Mouse (Mus musculus) left cerebral cortex, adult 8-10 months (tissue): Measurements from ENCODE around the gene Plxna1. TPM values are rescaled to one million over a fixed set of nuclear protein-coding genes. Genes with fewer than 3 reads are reported as not detected.

ENCODE experiments used
- DNase-seq, 2 experiments: peaks; one replicate each; pipeline ENCODE4 v3.0.0; 2022; ENCODE audit warnings: low spot score in 2 of 2
- total RNA-seq, 4 experiments: library from RNA; stranded (reverse); gene quantifications; 2 replicates each; pipeline ENCODE4 v1.2.4; 2022

The Plxna1 gene
- total RNA-seq, 4 experiments from 2014 or later: 49.7 to 53.1 (median 51.4) TPM

DNA sequence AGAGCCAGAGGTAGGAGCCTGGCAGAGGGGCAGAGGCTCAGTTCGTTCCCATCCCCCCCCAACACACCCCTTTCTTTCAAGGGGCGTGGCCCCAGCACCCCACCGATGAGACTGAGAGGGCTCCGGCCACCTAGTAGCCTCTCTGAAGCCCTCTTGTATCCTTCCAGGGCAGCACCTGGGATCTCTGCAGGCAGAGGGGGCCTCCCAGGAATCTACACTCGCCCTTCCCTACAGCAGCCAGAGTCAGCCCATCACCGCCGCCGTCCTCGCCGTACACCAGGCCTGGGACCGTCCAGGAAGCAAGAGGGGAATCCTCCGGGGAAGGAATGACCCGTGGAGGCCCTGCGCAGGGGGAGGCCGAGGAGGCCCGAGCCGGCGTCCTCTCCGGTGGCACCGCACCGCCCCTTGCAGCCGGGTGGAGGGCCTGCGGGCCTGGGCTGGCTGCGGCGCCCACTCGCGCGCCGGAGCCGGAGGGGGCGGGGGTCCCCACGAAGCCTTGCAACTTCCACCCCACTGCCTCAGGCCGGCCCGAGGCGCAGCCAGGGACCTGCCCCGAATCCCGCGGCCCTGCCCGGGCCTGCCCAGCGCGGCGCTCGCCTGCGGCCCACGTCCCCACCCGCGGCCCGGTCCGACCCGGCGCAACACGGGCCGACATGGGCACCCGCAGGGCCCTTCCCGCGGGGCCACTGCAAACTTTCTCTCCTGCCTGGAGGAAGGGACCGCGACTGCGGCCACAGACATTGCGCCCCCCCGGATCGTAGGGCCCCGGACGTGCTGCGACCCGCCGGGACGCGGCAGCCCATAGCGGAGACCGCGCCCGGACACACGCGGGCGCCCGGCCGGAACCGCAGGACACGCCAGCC lies 771 bp downstream of the Plxna1 start:
- no peak for DNase-seq

DNA sequence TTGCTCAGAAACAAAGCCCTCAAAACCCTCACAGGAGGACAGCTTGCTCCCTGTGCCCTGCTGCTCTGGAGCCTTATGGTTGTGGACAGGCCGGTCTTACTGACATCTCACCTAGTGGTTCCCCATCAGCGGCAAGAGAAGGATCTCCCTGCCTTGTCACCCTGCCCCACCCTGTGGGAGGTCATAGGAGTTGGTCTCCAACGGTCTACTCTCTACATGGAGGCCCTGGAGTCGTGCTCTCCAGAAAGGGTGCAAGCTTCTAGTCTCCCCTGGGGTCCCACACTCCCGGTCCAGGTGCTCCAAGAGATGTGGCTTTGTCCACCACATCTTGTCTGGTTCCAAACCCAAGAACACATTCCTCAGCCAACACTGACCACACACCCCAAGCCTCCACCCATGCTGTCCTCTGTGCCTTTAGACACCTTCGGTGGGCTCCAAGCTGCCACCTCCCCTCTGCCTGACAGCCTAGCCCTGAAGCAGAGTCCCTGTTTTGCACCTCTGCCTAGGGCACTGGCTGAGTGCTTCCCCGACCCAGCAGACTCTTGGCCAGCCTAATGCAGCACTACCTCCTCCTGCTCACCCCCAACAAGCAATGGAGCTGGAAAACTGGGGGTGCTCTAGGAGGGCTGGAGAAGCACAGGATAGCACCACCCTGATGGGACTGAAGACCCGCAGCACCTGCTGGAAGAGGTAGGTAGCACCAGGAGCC lies 1.6 kb downstream of the Plxna1 start:
- no peak for DNase-seq

DNA sequence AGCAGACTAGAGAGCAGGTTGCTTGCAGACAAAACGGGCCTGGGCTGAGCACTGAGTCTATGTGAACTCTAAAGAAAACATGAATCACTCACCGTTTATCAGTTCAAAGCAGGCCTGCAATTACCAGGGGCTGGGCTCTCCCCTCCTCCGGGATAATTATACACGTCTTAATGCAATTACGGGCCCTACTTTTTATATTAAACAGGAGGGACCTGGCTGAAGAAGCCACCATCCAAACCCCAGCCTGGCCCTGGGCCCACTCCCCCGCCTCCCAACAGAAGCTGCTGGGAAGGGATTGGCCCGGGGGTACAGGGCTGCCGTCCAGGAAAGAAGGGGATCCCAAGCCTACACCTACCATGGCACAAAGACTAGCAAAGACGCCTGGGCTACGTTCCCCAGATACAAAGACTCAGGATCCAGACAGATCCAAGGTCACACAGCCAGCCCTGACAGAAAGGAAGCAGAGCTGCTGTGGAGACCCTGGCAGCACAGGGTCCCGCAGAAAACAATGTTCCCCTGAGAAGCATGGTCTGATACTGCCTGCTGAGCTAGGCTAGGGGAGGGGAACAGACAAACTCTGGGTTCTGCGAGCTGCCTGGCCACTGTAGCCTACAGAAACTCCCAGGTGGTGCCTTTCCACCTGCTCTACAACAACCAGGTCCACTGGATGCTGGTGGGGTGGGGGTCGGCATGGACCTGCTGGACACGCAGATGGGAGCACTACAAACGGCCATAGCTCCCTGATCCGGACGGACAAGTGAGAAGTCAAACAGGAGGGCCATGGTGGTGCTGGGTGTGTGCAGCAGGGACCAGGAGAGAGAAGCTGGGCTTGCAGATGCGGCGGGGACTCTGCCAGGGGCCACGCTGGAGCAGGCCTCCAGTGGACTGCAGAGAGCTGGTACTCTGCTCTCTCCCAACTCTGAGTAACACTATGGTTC lies 2.4 kb downstream of the Plxna1 start:
- DNase-seq: no peak

DNA sequence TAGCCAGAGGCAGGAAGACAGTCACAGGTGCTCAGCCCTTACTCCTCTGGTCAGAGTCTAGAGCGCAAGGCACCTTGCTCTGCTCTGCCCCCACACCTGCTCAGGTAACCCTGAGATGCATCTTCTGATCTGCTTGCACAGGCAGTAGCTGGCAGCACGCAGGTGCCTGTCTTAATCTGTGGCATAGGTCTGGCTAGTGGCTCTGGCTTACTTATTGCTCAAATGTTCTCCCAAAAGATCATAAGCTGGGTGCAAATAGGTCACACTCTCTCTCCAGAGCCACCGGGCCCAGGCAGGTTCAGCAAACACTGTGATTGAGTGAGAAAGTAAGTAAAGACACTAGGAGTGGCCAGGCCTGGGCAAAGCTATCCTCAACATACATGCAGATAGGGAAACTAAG lies 3.2 kb downstream of the Plxna1 start:
- DNase-seq: no peak

DNA sequence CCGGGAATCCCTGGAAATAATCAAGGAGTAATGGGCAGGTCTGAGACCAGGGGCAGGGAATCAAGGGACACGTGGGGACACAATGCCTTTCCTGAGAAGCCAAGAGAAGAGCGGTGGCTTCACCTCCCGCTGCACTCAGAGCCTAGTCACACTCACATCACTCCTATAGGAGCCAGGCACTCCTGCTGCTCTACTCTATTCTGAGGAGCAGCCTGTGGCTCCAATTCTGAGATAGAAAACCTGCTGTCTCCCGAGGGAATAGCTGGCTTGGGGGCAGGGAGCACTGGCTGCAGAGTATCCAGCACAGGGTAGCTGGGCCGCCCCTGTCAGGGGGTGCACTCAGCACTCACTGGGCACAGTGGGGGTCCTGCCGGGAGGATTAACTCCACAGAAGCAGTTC lies 6.8 kb downstream of the Plxna1 start:
- DNase-seq: no peak

DNA sequence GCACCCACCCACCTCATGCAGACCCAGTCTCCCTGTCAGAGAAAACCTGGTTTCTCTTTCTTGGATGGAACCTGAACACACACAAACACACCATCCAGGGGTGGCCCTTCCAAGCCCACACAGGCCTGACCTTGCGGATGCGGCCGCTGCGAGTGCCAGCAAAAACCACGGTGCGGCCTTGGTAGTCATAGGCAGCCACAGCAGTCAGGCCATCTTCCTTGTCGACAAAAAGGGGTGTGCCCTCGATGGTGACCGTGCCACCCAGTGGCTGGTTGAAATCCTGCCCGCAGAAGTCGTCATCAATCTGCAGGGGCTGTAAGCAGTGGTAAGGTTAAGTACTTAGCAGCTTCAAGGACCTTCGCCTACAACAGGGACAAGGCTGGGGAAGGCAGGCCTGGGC lies 7.7 kb downstream of the Plxna1 start:
- no peak for DNase-seq

DNA sequence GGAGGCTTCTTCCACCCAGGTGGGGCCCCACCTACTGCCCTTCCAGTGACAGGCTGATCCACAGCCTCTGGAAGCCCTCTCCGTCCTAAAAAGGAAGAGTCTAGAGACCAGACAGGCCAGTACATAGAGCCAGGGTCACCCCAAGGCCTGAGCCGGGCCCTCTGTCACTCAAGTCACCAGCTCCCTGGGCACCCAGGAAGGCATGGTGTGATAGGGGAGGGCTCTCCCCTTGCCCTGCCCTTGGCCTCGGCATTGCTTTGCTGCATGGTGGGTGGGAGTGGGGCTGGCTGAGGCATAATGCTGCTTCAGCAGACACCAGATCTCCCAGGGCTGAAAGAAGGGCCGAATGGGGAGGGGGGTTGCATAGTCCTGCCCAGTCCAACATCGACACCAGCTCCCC lies 8.3 kb downstream of the Plxna1 start:
- DNase-seq: no peak

DNA sequence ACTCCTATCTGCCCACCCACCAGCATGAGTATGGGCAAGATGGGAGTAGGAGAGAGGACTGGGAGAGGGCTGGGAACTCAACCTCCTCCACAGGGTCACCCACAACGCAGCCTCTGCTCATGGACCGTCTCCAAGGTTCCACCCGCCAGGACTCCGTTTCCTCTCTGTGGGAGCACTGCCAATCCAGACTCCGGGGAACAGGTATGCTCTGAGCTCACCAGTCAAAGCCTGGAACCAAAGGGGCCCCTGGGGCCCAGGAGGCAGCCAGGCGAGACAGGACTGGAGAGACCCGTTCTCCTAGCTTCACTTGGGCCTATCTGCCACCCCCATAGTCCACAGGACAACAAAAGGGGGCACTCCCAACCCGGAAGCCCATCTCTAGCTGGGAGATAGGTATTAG lies 9.3 kb downstream of the Plxna1 start:
- no peak for DNase-seq

DNA sequence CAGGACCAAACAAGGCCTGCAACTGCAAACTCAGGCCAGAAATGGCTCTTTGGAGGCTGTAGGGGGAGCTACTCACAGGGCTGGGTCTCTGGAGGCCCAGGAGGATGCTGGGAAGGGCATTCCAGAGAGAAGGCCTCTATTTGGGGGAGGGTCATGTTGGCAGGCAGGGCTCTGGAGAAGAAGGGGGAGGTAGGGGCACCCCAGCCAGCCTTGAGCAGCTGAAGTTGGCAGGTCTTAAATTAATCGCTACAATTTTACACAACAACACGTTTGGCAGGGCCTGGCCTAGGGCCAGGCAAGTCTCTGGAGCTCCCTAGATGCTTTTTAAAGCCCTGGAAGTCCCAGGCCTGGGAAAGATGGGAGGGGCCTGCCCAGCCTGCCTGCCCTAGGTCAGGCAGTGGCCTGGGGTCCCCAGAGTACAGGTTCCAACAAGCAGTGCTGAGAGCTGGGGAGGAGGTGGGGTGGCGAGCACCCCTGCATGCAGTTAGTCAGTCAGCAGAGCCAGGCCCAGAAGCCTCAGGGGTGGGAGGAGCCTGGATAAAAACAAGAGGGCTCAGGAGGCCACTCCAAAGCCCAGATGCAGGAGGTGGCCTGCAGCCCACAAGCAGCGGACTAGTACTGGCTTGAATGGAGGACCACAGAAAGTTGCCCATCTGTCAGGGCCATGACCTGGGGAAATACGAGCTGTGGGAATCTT lies 10.8 kb downstream of the Plxna1 start:
- DNase-seq: peak in 1 of 2 experiments; percentile 64

DNA sequence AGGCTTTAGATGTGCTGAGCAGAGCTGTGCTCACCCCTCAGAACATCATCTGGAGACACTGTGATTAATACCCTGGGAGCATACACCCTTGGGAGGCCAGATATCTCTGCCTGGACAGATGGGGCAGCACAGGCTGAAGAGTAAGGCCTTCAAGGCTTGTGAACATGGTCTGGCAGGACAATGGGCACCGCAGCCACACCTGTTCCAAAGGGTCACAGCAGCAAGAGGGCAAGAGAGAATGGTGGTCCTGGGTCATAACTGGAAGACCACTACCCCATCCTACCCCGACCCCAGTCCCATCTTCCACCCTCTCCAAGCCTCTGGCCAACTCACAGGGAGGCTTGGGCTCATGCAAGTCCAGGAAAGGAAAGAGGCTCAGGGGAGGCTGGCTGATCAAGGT lies 11.9 kb downstream of the Plxna1 start:
- DNase-seq: no peak

DNA sequence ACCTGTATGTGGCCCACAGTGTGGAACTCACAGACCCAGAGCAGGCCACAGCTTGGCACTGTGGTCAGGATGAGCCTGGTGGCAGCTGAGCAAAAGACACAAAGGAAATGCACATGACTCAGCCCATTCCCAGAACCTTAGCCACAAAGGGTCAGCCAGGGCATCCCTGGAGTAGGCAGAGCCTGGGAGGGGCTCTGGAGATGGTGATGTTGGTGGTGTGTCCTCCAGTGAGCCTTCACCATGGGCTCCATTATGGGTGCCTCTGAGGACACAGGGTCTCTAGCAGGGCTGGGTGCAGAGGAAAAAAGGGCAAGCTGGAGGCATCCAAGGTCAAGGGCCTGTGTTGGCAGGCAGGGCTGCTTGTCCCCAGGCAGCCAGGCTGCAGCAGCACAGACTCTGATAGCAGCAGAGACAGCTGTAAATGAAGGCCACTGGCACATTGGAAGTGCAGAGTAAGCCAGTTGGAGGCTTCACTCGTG lies 12.3 kb downstream of the Plxna1 start:
- no peak for DNase-seq

DNA sequence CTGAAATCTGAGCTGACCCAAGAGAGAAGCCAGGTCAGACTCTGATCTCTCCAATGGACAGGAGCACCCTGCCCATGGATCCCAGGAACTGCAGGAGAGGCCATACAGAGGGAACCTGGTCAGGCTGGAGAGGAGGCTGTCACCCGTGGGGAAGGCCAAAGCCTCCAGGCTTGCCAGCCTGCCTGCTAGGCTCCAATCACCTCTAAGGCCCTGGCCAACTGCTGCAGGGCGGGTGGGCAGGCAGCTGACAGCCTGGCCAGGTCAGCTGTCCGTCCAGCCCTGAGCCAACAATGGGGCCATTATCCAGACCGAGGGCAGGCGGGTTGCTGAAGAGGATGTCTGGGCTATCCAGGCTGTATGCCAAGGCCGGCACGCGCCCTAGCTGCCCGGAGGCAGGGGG lies 14.1 kb downstream of the Plxna1 start:
- DNase-seq: no peak

DNA sequence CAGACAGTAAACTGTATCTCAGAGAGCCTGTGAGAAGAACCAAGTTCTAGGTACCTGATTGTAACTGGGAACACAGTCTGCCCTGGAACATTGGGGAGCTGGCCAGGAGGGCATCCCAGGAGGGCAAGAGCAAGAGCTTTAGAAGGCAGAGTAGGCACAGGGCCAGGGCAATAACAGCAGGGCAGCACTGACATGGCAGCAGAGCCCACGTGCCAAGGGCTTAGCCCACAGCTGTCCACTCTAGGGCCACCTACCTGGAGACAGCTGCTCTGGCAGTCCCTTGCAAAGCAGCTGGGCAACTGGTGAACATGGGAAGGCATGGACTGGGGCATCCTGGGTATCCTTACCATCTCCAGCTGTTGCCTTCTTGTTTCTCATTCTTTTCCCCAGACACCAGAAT lies 14.6 kb downstream of the Plxna1 start:
- DNase-seq: no peak

DNA sequence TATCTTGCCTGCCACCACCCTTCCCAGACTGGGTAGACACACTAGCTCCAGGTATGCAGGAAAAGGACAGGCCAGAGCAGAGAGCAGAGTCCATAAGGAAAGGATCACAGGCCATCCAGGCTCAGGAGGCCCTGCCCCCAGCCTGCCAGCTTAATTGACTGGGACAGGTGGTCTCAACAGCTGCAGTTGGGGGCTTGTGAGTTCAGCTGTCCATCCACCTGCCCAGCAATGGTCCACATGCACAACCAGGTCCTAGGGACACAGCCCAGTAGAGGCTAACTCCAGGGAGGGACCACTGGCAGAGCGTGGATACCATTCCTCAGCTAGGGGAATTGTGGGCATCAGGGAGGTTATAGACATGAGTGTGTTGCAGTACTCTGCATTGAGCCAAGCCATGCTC lies 16.6 kb downstream of the Plxna1 start:
- no peak for DNase-seq

DNA sequence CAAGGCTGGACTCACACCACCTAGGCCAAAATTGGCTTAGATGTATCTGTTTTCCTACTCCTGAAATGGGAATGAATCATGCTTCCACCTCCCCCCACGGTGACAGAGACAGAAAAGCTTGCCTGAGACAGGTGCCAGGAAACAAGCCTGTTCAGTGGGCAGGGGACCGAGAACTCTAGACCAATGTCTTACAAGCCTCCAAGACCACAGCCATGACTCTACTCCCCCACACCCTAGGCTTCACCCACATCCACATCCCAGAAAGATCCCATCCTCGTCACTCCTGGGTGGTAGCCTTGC lies 17.0 kb downstream of the Plxna1 start:
- DNase-seq: no peak

DNA sequence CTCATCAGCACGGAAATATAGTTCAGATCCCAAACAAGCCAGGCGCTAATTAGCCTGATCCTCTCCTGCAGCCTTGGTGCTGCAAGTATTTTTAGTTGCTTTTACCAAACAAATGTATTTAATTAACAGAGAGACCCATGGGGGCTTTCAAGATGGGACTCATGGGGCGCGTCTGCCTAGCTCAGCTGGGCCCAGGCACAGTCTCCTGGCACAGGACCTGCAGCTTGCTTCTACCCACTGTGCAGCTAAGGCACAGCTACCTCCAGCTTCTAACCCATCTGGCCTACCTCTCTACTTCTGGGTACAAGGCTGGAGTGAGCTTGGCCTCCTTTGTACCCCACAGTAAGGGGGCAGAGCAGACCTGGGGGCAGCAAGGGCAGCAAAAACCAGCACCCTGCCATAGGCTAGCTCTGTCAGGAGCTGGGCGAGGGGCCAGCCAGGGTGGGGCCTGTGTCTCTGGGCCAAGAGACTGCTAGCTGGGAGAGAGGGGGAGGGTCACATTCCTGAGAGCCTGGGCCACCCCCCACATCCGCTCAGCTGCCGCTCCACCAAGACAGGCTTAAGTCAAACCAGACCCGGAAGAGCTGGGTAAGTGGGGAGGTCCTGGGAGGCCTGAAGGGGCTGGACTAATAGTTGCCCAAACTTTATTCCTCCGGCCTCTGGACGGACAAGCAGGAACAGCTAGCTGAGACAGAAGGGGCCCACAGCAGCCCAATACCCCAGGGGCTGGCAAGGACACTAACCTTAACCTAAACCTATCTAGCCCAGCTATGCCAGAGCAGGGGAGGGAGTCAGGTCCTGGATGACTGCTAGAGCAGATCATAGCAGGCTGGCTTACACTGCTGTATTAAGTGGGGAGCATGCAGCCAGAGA lies 17.6 kb downstream of the Plxna1 start:
- no peak for DNase-seq

DNA sequence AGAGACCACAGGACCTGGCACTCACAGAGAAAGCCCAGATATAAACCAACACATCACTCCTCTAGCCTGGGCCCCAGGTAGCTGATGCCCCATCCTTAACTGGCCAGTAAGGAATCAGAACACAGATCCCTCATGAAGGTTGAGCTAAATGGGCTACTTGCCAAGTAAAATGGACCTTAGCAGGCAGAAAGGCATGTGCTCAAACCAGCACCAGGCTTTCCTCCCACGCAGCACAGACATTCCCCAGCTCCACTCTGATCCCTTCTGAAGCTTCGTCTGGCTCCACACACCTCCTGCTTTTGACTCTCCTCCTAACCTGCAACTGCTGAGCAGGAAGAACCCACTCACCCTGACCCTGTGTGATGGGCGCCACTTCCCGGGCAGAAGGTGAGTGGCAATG lies 20.4 kb downstream of the Plxna1 start:
- no peak for DNase-seq

DNA sequence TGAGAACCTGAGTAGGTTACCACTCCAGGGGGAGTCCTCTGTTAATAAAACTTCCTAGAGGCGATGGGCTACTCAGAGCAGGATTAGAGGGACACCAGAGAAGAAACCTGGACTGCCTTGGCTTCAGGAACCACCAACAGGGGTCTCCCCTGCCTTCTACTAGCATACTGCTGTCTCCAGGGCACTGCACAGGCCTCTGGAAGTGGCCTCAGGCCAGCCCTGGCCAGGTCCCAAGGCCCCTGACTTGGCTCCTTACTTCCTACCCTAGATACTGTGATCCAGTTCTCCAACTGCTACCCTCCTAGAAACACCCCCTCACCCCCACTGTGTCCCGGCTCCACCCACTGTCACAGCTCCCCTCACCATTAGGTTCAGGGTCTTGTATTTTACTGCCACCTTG lies 23.0 kb downstream of the Plxna1 start:
- no peak for DNase-seq

DNA sequence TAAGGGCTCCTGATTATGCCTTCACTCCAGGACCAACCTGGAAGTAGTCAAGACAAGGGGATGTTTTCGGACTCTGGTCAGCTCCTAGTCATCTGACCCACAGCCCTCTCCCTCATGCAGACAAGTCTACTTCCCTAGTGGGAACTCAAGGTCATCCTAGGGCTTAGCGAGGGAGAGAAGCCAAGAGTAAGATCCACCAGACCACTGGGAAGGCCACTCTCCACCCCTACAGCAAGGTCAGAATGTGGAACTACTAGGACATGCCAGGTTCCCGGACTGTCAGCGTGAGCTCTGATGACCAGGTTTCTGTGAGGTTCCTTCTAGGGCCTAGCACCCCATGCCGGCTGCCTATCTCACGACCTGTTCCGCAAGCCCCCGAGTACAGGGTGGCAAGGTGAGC lies 23.7 kb downstream of the Plxna1 start:
- no peak for DNase-seq

DNA sequence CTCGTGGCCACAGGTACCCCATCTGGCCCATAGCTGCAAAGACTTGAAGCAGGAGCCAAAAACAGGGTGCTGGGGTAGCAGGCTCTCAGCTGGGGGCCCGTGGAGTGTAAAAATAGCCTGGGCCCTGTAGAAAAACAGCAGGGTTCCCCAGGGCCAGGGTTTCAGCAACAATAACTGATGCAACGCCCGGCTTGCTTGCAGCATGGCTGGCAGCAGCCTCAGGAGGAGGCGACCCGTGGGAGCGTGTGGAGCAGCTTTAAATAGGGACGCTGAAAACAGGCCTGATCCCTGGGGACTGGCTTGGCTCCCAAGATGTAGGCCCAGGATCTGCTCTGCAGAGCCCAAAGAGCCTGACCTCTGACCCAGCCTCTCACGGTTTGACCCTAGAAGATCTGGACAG lies 24.8 kb downstream of the Plxna1 start:
- no peak for DNase-seq
